Mouse (Mus musculus) cortical plate, adult 2 months (tissue): Measurements from ENCODE around the gene Kctd19.
A peak's percentile ranks its signal among the peaks of the same experiment; 100 is the strongest.

Experiments
- CTCF ChIP-seq: fragments of 200-500 bp; IDR thresholded peaks from 2 replicates; pipeline ENCODE4 v1.5.1; 2011; ENCODE audit warnings: mild to moderate bottlenecking, control low read depth, low read length; ENCODE audit not compliant: insufficient read depth; ENCODE audit errors: extremely low read depth
- POLR2A ChIP-seq: fragments of 200-500 bp; IDR thresholded peaks from 2 replicates; pipeline ENCODE4 v1.6.1; 2011; ENCODE audit warnings: mild to moderate bottlenecking, low read length, control low read depth; ENCODE audit not compliant: insufficient read depth; ENCODE audit errors: extremely low read depth

- TF ChIP-seq CTCF (peak; percentile 10; the same call in 1 of the 2 replicates), POLR2A (no peak)
These were observed 53.7 kb downstream of the Kctd19 start for GRCm38 (mm10) chr8:105359646-105360045.
